Mouse (Mus musculus) lung, postnatal 0 days (tissue): ENCODE measurements at regions not wholly inside any gene's neighbourhood (a gene's known extent, or its start where the extent isn't known, plus 50 kb on each side); places are given as distances from the start of the nearest gene placed in this dataset.
A peak's percentile ranks its signal among the peaks of the same experiment; 100 is the strongest.

Source experiments
- ATAC-seq: fragments of 200-750 bp; cut with Nextera tagmentation; 2 replicates; pipeline ENCODE4 v1.8.0; 2017; ENCODE audit warnings: moderate library complexity
- DNase-seq: peaks from one replicate; pipeline ENCODE4 v3.0.0-alpha.2; 2016; ENCODE audit warnings: low spot score
- H3K27ac ChIP-seq: fragments of 300-500 bp; sonication (generic); 2 replicates; pipeline ENCODE4 v1.5.1; 2014; ENCODE audit warnings: antibody characterized with exemption, mild to moderate bottlenecking, low read length, mixed read lengths
- H3K27me3 ChIP-seq: fragments of 300-500 bp; sonication (generic); replicated peaks from 2 replicates; pipeline ENCODE4 v1.6.1; 2014; ENCODE audit warnings: low read length, mixed read lengths; ENCODE audit not compliant: insufficient read depth
- H3K36me3 ChIP-seq: fragments of 300-500 bp; sonication (generic); 2 replicates; pipeline ENCODE4 v1.6.1; 2014; ENCODE audit warnings: low read length, mixed read lengths; ENCODE audit not compliant: insufficient read depth
- H3K4me1 ChIP-seq: fragments of 300-500 bp; sonication (generic); 2 replicates; pipeline ENCODE4 v1.6.1; 2014; ENCODE audit warnings: antibody characterized with exemption, low read depth, low read length, mixed read lengths; ENCODE audit not compliant: insufficient read depth
- H3K4me2 ChIP-seq: fragments of 300-500 bp; sonication (generic); replicated peaks from 2 replicates; pipeline ENCODE4 v1.6.1; 2014; ENCODE audit warnings: low read depth, mild to moderate bottlenecking, low read length, moderate library complexity, mixed read lengths
- H3K4me3 ChIP-seq: fragments of 300-500 bp; sonication (generic); 2 replicates; pipeline ENCODE4 v1.5.1; 2014; ENCODE audit warnings: low read depth, low read length
- H3K9ac ChIP-seq: fragments of 300-500 bp; sonication (generic); replicated peaks from 2 replicates; pipeline ENCODE4 v1.6.1; 2014; ENCODE audit warnings: low read depth, mild to moderate bottlenecking
- H3K9me3 ChIP-seq: fragments of 300-500 bp; sonication (generic); 2 replicates; pipeline ENCODE4 v1.6.1; 2016; ENCODE audit warnings: low read length, mixed read lengths
- CTCF ChIP-seq: IDR thresholded peaks from 2 replicates; pipeline ENCODE4 v1.5.1; 2016; ENCODE audit warnings: antibody characterized with exemption, mild to moderate bottlenecking
- EP300 ChIP-seq: IDR thresholded peaks from 2 replicates; pipeline ENCODE4 v1.6.1; 2016; ENCODE audit warnings: antibody characterized with exemption, mild to moderate bottlenecking, control low read depth
- WGBS: fragments of 180-500 bp; shearing (Covaris S2); extraction: QIAGEN DNeasy Blood & Tissue Kit; methylation state at CpG from one replicate; pipeline ENCODE4 v1.1.7; 2014; 5-methylcytosine and 5-hydroxymethylcytosine counted together

GRCm38 (mm10) chr14:80979475-80979874, 995.6 kb downstream of the Olfm4 start:
- H3K4me3 ChIP-seq = no peak overlapping the region
- DNase-seq (no peak), ATAC-seq (no peak)
- no peaks in the 10 kb centered on the region for H3K27me3 ChIP-seq
- no peak overlapping the region for H3K9ac ChIP-seq
- no peaks in the 10 kb centered on the region for H3K36me3 ChIP-seq
- no peak overlapping the region for H3K4me2 ChIP-seq
- no peak overlapping the region for H3K27ac ChIP-seq
- 25% methylated on average over 5 of the region's 5 CpGs for WGBS
- H3K9me3 ChIP-seq = no peaks in the 10 kb centered on the region
- TF ChIP-seq EP300 = no peak
- no peak for TF ChIP-seq CTCF
- no peaks in the 10 kb centered on the region for H3K4me1 ChIP-seq

GRCm38 (mm10) chr14:80990192-80990591, 1006.3 kb downstream of the Olfm4 start:
- DNase-seq = no peak
- Histone ChIP-seq H3K36me3 (no peaks in the 10 kb centered on the region), H3K4me3 (no peak overlapping the region), H3K4me1 (no peaks in the 10 kb centered on the region), H3K4me2 (no peak overlapping the region), H3K9me3 (no peaks in the 10 kb centered on the region), H3K27me3 (no peaks in the 10 kb centered on the region), H3K9ac (no peak overlapping the region), H3K27ac (no peak overlapping the region)
- 50% methylated on average over 3 of the region's 3 CpGs for WGBS
- TF ChIP-seq EP300 (no peak), CTCF (no peak)
- ATAC-seq = no peak

- Histone ChIP-seq H3K4me3 (no peak overlapping the region), H3K9me3 (no peaks in the 10 kb centered on the region), H3K36me3 (no peaks in the 10 kb centered on the region), H3K4me2 (no peak overlapping the region), H3K27me3 (no peaks in the 10 kb centered on the region), H3K9ac (no peak overlapping the region), H3K27ac (no peak overlapping the region), H3K4me1 (no peaks in the 10 kb centered on the region)
- ATAC-seq (no peak), DNase-seq (no peak)
- WGBS = 79% methylated on average over 1 of the region's 1 CpGs
- TF ChIP-seq EP300 (no peak), CTCF (no peak)
These were observed 1006.9 kb downstream of the Olfm4 start for GRCm38 (mm10) chr14:80990679-80991286.

GRCm38 (mm10) chr14:80999030-80999429, 1015.1 kb downstream of the Olfm4 start:
- Histone ChIP-seq H3K4me2 (no peak overlapping the region), H3K27ac (no peak overlapping the region)
- 85% methylated on average over 1 of the region's 1 CpGs for WGBS

GRCm38 (mm10) chr14:81013208-81013607, 1029.3 kb downstream of the Olfm4 start:
- DNase-seq (no peak), ATAC-seq (no peak)
- no peaks in the 10 kb centered on the region for H3K9me3 ChIP-seq
- no peak for TF ChIP-seq CTCF
- no peak for TF ChIP-seq EP300
- no peak overlapping the region for H3K9ac ChIP-seq
- H3K4me1 ChIP-seq = no peaks in the 10 kb centered on the region
- H3K27ac ChIP-seq = no peak overlapping the region
- H3K4me3 ChIP-seq = no peak overlapping the region
- WGBS = 51% methylated on average over 5 of the region's 5 CpGs
- H3K36me3 ChIP-seq = no peaks in the 10 kb centered on the region
- no peak overlapping the region for H3K4me2 ChIP-seq
- H3K27me3 ChIP-seq = no peaks in the 10 kb centered on the region

More at GRCm38 (mm10) chr14:80999030-80999429, 1015.1 kb downstream of the Olfm4 start:
- H3K4me3 ChIP-seq = no peak overlapping the region
- no peaks in the 10 kb centered on the region for H3K9me3 ChIP-seq
- no peaks in the 10 kb centered on the region for H3K36me3 ChIP-seq
- DNase-seq (no peak), ATAC-seq (no peak)
- no peaks in the 10 kb centered on the region for H3K27me3 ChIP-seq
- TF ChIP-seq EP300 (no peak), CTCF (no peak)
- no peaks in the 10 kb centered on the region for H3K4me1 ChIP-seq
- H3K9ac ChIP-seq = no peak overlapping the region

GRCm38 (mm10) chr14:81031475-81031874, 1047.6 kb downstream of the Olfm4 start:
- no peak for ATAC-seq
- DNase-seq = no peak
- Histone ChIP-seq H3K9me3 (no peaks in the 10 kb centered on the region), H3K9ac (no peak overlapping the region), H3K27me3 (no peaks in the 10 kb centered on the region), H3K4me3 (no peak overlapping the region), H3K27ac (no peak overlapping the region), H3K4me1 (no peaks in the 10 kb centered on the region), H3K4me2 (no peak overlapping the region), H3K36me3 (no peaks in the 10 kb centered on the region)
- no peak for TF ChIP-seq EP300
- TF ChIP-seq CTCF = no peak

GRCm38 (mm10) chr14:81037635-81038034, 1053.8 kb downstream of the Olfm4 start:
- 34% methylated on average over 2 of the region's 2 CpGs for WGBS
- Histone ChIP-seq H3K4me2 (no peak overlapping the region), H3K27ac (no peak overlapping the region), H3K9me3 (no peaks in the 10 kb centered on the region), H3K36me3 (no peaks in the 10 kb centered on the region), H3K27me3 (no peaks in the 10 kb centered on the region), H3K9ac (no peak overlapping the region), H3K4me1 (no peaks in the 10 kb centered on the region), H3K4me3 (no peak overlapping the region)
- DNase-seq = peak; percentile 66
- ATAC-seq = peak; percentile 92
- TF ChIP-seq CTCF (no peak), EP300 (peak; percentile 68; the same call in 1 of the 2 replicates)
